Mouse (Mus musculus): ENCODE measurements at regions not wholly inside any gene's neighbourhood (a gene's known extent, or its start where the extent isn't known, plus 50 kb on each side); places are given as distances from the start of the nearest gene placed in this dataset.

- no peak for DNase-seq (ENCODE audit: low spot score in 2 of 2)
Measured at GRCm38 (mm10) chr3:41857446-41857845, 115.0 kb downstream of the D3Ertd751e start.

DNA sequence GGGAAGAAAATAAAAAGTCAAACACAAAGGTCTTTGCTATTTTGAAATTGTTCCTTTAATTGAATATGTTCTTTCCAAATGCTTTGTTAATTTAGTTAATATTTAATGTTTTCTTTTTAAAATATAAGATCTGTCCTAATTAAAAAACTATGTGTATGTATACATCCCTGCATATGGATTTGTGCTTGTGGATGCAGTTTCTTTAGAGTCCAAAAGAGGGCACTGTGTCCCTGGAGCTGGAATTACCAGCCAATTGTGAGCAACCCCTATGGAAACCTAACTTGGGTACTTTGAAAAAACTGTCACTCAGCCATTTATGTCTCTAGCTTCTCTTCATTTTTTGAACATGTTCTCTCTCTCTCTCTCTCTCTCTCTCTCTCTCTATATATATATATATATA lies 120.3 kb downstream of the D3Ertd751e start:
- DNase-seq (ENCODE audit: low spot score in 2 of 2): no peak

- no peak for DNase-seq (ENCODE audit: low spot score in 2 of 2)
Measured at GRCm38 (mm10) chr3:41908952-41909351, 166.5 kb downstream of the D3Ertd751e start.

GRCm38 (mm10) chr3:41913190-41913589 lies 170.8 kb downstream of the D3Ertd751e start:
- DNase-seq (ENCODE audit: low spot score in 2 of 2): no peak

DNA sequence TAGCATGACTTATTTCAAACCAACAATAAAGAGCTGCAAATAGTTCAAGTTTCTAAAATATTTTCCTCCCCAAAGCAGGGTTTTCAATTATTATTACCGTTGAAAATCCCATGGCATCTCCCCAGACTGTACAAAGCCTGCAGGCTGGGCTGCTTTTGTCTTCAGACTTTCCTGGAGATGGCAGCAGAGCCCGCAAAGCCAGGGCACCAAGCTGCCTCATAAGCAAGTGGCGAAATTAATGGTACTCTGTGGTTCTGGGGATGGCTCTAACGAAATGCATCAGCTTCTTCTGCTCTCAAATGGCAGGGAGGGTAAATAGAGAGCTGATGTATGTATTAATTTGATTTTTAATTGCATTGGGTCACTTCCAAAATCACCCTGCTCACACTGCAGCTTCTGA lies 197.4 kb downstream of the D3Ertd751e start:
- DNase-seq (ENCODE audit: low spot score in 2 of 2): no peak

GRCm38 (mm10) chr3:41942964-41943363 lies 200.6 kb downstream of the D3Ertd751e start:
- DNase-seq (ENCODE audit: low spot score in 2 of 2): no peak

GRCm38 (mm10) chr3:41949404-41949803 lies 207.0 kb downstream of the D3Ertd751e start:
- no peak for DNase-seq (ENCODE audit: low spot score in 2 of 2)

DNA sequence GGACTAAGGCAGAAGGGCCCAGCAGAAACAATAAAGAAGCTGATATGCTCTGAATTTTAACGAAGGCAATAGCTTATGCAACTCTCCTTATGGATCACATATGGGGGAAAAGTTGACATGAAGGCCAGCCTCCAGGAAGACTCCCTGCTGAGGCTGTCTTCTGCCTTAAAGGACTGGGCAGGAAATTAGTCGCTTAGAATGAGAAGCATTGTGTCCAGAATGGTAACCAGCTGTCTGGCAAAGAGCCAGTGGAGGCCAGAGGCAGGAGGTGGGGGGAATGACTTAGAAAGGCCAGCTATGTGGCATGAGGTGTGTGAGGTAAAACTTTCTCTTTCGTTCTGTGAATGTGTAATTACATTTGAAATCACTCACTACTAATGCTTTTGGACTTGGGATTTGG lies 215.0 kb downstream of the D3Ertd751e start:
- DNase-seq (ENCODE audit: low spot score in 2 of 2): no peak

GRCm38 (mm10) chr3:41960209-41960608 lies 217.8 kb downstream of the D3Ertd751e start:
- no peak for DNase-seq (ENCODE audit: low spot score in 2 of 2)

DNA sequence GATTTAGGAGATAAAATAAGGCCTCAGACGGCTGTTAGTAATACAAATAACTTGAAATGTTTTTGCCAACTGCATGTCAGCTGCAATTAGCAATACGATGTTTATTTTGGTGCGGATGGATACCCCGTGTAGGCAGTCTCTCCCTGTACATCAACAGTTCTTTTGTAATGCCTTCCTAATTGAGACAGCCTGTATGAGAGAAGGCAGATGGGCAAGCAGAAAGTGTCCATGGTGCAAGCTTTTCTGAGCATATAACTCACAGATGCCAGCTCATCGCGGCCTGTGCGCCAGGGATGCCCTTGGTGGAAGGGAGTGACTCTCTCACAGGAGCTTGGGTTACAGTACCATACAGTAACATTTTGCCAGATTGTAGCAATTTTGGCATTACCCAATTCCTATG lies 220.5 kb downstream of the D3Ertd751e start:
- DNase-seq (ENCODE audit: low spot score in 2 of 2): peak; percentile 23 to 39

- no peak for DNase-seq (ENCODE audit: low spot score in 2 of 2)
Measured at GRCm38 (mm10) chr3:42006672-42007265, 264.4 kb downstream of the D3Ertd751e start.

GRCm38 (mm10) chr3:42023187-42023586 lies 280.8 kb downstream of the D3Ertd751e start:
- no peak for DNase-seq (ENCODE audit: low spot score in 2 of 2)

DNA sequence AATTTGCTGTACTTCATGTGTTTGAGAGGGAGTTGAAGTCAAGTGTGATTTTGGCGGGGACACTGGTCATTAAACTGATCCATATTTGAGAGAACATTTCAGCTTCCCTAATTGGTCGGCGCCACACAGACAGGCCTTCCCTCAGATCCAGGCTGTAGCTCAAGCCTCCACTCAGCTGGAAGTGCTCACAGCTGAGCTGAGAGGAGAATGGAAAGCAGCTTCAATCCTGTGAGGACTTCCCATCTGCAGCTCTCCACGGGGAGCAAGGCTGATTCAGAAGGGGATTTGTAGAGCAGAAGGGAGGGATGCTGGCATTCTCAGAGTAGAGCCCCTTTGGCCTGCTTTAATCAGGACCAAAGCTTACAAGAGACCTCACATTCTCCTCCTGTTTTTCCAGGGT lies 297.2 kb downstream of the D3Ertd751e start:
- DNase-seq (ENCODE audit: low spot score in 2 of 2): no peak

DNA sequence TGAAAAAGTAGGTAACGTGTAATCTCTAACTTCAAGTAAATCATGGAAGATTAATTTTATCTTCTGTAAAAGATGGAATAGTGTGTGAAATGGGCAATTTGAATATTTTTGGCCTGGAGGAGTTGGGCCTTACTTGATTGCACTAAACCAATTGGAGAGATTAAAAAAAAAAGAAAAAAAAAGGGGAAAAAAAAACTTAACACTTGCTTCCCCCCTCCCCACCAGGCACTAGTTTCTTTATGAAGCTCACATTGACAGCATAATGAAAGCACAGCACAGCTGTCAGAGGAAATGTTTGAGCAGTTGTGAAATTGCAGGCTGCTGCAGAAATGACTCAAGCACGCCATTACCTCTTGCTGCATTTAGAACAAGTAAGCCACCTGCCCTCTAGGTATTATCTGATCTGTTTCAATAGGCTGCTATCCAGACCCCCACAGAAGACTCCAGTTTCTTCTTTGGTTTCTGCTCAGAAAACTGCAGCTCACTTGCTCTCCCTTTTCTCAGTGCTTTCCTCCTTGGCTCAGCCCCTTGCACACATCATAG lies 297.9 kb downstream of the D3Ertd751e start:
- no peak for DNase-seq (ENCODE audit: low spot score in 2 of 2)

DNA sequence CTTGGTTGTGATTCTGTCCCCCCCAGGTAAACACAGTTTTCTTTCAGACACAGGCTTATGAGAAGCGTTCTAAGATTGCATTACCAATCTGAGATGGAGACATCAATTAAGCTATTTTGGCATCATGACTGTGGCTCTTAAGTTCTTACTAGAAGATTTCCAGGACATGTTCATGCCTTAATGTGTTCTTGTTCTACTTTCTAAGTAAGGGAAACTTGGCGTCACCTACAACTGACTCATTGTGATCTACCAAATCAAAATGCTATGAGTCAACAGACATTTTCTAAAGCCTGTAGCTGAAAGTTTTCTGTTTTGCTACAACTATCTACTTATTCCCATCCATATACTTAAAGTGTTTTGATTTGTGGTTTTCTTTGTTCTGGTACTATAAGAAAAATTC lies 298.5 kb downstream of the D3Ertd751e start:
- no peak for DNase-seq (ENCODE audit: low spot score in 2 of 2)

DNA sequence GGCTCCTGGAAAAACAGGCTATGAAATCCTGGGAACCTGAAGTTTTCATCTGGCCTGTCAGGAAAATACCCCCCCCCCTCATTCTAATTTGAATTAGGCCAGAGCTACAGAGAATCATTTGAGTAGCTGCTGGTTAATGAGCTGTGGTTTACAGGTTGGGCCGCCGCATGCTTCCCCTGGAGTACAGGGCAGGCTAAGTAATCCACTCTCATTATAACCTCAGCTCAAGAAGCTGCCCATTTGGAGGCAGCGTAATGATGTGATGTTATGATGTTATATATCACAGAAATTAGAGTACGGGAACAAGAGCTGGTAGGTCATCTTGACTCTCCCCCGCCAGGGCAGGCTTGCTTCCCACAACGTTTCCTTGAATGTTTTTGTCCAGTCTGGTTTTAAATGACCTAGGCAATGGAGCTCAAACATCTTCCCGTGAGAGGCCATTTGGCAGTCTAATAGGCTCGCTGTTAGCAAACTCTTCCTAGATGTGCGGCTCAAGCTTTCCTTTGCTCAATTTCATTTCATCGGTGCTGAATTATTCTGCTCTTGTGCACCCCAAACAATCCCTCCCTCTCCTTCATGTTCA lies 315.0 kb downstream of the D3Ertd751e start:
- no peak for DNase-seq (ENCODE audit: low spot score in 2 of 2)

GRCm38 (mm10) chr3:42065093-42065935 lies 322.9 kb downstream of the D3Ertd751e start:
- DNase-seq (ENCODE audit: low spot score in 2 of 2): no peak

- no peak for DNase-seq (ENCODE audit: low spot score in 2 of 2)
Measured at GRCm38 (mm10) chr3:42065962-42066361, 323.6 kb downstream of the D3Ertd751e start.

DNA sequence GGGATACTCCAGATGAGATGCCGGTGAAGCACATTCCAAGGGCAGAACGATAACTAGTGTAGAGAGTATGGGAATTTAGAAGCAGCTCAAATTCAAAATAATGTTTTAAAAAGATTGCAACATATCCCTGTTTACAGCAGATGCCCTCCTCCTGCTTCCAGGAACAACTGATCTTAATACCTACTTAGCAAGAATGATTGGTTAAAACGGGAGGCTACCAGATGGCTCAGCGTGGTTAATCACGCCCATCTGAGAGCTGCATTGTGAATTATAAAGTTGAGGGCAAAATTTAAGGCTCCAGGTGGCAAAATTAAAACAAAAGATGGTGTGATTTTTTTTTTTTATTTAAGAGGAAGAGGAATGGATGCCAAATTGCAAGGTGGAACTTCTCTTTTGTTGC lies 324.6 kb downstream of the D3Ertd751e start:
- DNase-seq (ENCODE audit: low spot score in 2 of 2): peak; percentile 24 to 38

- DNase-seq (ENCODE audit: low spot score in 2 of 2): peak in 1 of 2 experiments; percentile 26
Measured at GRCm38 (mm10) chr3:42074532-42075287, 332.3 kb downstream of the D3Ertd751e start.

Measured in layer of hippocampus, adult 8-10 months (tissue).